Comparison of ENCODE assay signal across 1 mouse cellular context in the genomic region with DNA sequence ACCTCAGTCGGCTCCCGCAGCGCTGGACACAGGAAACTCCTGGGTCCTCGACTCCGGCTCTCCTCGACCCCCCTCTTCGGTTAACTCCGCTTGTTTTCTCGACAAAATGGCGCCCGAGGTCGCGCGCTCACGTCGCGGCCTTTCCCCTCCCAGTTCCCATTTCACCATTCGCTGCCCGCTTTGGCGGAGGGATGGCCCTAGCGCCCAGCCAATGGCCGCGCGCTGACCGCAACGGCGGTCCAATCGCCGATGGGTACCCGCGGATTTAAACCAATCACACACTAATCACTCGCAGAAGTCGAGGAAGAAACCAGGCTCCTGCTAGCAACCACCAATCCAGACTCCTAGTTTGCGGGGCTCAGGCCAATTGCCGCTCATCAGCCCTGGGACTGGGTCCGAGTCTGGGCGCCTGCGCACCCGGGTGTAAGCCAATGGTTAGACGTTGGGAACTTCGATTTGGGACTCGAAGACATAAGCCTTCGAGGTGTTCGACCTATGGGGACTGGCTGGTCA.
TF ChIP-seq lines count a peak whose summit lies in the region.

Gene Cnot1 (minus strand): TSS at position 134 of the 513 bp plus-strand sequence.

TF ChIP-seq in MEL, 35 proteins besides CTCF, POLR2A, EP300 and RAD21 (continued from another document):
- TF ChIP-seq MAFK (IDR thresholded peaks at IDR 0.05; ENCODE audit: borderline replicate concordance, low read depth, low read length) (no peak), SIN3A (IDR thresholded peaks at IDR 0.05; ENCODE audit: low read length) (no peak; the same call in 1 of the 2 replicates), ZKSCAN1 (IDR thresholded peaks at IDR 0.05; ENCODE audit: low read depth, low read length) (no peak), ELF1 (IDR thresholded peaks at IDR 0.05; ENCODE audit: low read depth, low read length) (peak; percentile 69), ETS1 (IDR thresholded peaks at IDR 0.05; ENCODE audit: low read depth, low read length) (no peak), ZMIZ1 (IDR thresholded peaks at IDR 0.05; ENCODE audit: low read depth, low read length) (peak; percentile 83; the same call in 1 of the 2 replicates), ZNF384 (IDR thresholded peaks at IDR 0.05; ENCODE audit: low read depth, low read length) (no peak), USF2 (IDR thresholded peaks at IDR 0.05; ENCODE audit: borderline replicate concordance in 1 of 2, insufficient read depth in 1 of 2, low read depth in 1 of 2, low read length in 2 of 2) (no peak), POLR2AphosphoS5 (IDR thresholded peaks at IDR 0.05; ENCODE audit: borderline replicate concordance, low read depth, low read length) (no peak), RCOR1 (IDR thresholded peaks at IDR 0.05; ENCODE audit: low read depth, low read length) (no peak), GATA1 (IDR thresholded peaks at IDR 0.05; ENCODE audit: low read depth, low read length) (no peak), SMC3 (IDR thresholded peaks at IDR 0.05; ENCODE audit: low read depth, low read length) (no peak)
